Mouse (Mus musculus): ENCODE results near the gene Upk3b. TPM values are rescaled to one million over a fixed set of nuclear protein-coding genes. Genes with fewer than 3 reads are reported as not detected.

Gene Upk3b
- total RNA-seq, 2 experiments from 2014 or later, result not detected

Other genes with a start within 250 kb of the Upk3b start
- gene Srrm3, start 231.6 kb upstream of the Upk3b start, total RNA-seq (2021), result 10 to 100 TPM; 87.6 to 91.5 TPM
- 1 to 10 TPM; 3.2 to 3.7 TPM for gene Hspb1, start 150.6 kb upstream of the Upk3b start, total RNA-seq (2021)
- 1,000 to 10,000 TPM; 1,399 to 1,485 TPM for gene Ywhag, start 103.9 kb upstream of the Upk3b start, total RNA-seq (2021)
- 1 to 10 TPM; 2.0 to 2.7 TPM for gene Ssc4d, start 64.0 kb upstream of the Upk3b start, total RNA-seq (2021)
- not detected for gene Zp3, start 58.4 kb upstream of the Upk3b start, total RNA-seq (2021)
- gene Dtx2, start 43.7 kb upstream of the Upk3b start, total RNA-seq (2021), result 10 to 100 TPM; 13.8 to 14.4 TPM
- not detected for gene Upk3bl, start 16.0 kb downstream of the Upk3b start, total RNA-seq (2021)
- gene Rasa4, start 45.4 kb downstream of the Upk3b start, total RNA-seq (2021), result 10 to 100 TPM in 1 of 2 experiments, 1 to 10 TPM in 1; 10.0 to 13.1 TPM
- gene Polr2j, start 78.1 kb downstream of the Upk3b start, total RNA-seq (2021), result 10 to 100 TPM; 88.0 to 92.4 TPM
- gene Lrwd1, start 97.6 kb downstream of the Upk3b start, total RNA-seq (2021), result 10 to 100 TPM; 22.1 to 22.5 TPM
- 10 to 100 TPM; 10.7 to 12.8 TPM for gene Alkbh4, start 97.7 kb downstream of the Upk3b start, total RNA-seq (2021)
- gene Orai2, start 132.2 kb downstream of the Upk3b start, total RNA-seq (2021), result 10 to 100 TPM; 56.5 to 58.2 TPM
- gene Prkrip1, start 160.5 kb downstream of the Upk3b start, total RNA-seq (2021), result 10 to 100 TPM; 40.3 to 42.6 TPM
- 10 to 100 TPM; 40.0 to 40.8 TPM for gene Sh2b2, start 208.1 kb downstream of the Upk3b start, total RNA-seq (2021)